Mouse (Mus musculus) kidney, postnatal 14 days (tissue): ENCODE results near the gene Icam1.

Experiments
- DNase-seq: peaks from one replicate; pipeline ENCODE4 v3.0.0; 2022; ENCODE audit warnings: mixed read lengths

The Icam1 gene

GRCm38 (mm10) chr9:21015571-21016130 lies at the start of gene Icam1:
Gene Icam1, plus strand, starts transcription at chr9:21015985.
- DNase-seq = peak; percentile 90

GRCm38 (mm10) chr9:20966008-20966407 lies 49.8 kb upstream of the Icam1 start:
- no peak for DNase-seq

DNA sequence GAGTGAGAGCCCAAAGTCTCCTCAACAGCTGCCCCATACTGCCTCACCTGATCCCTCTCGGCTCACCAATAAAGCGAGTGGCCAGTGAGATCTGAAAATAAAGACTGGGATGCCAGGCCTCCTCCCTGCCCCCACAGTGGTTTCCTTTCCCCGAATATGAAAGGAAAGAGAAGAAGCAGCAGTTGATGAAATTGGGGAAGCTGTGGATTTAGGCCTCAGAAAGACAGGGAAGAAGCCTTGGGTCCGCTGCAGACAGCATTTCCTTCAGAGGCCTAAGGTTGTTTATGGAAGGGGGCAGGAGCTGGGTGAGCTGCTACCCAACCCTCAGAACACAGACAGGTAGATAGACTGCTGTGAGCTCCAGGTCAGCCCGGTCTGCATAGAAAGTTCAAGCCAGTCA lies 49.0 kb upstream of the Icam1 start:
- no peak for DNase-seq

GRCm38 (mm10) chr9:20971751-20972140 lies 44.0 kb upstream of the Icam1 start:
- peak; percentile 22 for DNase-seq

- peak; percentile 73 for DNase-seq
These were observed 43.4 kb upstream of the Icam1 start for GRCm38 (mm10) chr9:20972141-20972992.

- DNase-seq = peak; percentile 43
These were observed 42.6 kb upstream of the Icam1 start for GRCm38 (mm10) chr9:20973001-20973681.

GRCm38 (mm10) chr9:20973682-20974075 lies 42.1 kb upstream of the Icam1 start:
- DNase-seq = peak; percentile 57

- DNase-seq = peak; percentile 67
These were observed 40.2 kb upstream of the Icam1 start for GRCm38 (mm10) chr9:20975431-20976215.

DNA sequence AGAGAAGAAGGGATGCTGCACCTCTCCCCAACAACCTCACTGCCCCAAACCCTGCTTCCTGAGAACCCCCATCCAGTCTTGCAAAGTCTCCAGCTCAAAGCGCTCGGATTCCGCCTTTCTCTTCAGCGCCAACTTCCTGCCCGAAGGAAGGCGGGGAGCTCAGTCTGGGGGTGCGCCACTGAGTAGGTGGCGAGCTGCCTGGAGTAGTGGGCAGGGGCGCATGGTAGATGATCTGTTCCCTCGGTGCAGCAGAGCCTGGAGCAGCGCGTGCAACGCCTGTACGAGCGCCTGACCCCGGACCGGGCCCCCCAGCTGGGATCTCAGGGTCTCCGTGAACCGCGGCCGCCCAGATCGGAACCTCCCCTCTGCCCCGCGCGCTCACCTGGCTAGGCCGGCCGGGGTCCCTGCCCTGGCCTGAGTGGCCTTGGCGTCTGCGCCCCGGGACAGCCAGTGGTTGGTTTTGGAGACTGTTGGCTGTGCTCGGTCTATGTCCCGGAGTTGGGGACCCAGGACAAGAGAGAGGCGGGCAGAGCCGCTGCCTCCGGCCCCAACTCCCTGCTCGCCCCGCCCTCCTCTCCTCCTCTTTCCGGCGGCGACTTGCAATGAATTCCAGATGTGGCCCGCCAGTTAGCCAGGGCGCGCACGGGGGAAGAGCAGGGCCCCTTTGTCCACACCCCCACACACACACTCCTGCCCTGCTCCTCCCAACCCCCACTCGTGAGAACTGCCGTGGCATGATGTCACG lies 39.4 kb upstream of the Icam1 start, which contains the start of gene S1pr2:
Gene S1pr2 (minus strand): TSS at position 566 of the 745 bp plus-strand sequence.
- peak; percentile 88 for DNase-seq

DNA sequence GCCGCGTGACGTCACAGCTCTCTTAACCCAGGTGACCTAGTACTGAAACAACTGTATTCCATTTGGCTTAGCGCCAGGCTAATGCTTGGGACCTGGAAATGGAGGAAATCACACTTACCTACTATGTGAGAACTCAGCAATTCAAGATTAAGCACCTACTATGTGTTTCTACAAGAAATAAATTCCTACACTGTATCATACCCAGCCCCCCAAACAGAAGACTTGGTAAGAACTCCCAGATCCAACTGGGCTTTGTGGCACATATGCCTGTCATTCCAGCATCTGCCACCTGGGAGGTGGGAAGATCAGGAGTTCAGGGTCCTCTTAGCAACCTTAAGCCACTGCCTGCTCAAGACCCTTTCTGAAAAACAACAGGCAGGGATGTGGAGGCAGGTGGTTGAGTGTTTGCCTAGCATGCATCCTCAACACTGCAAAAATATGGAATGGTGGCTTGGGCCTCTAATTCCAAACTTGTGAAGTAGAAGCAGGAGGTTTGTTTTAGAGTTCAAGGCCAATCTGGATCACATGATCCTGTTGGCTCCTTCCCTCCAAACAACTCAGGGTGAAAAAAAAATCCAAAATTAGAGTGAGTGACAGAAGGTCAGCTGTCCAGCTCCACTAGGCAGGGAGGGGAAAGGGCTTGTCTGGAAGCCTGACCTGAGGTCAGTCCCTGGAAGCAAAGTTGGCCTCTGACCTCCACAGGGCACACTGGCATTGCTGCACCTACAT lies 38.7 kb upstream of the Icam1 start:
- no peak for DNase-seq

DNA sequence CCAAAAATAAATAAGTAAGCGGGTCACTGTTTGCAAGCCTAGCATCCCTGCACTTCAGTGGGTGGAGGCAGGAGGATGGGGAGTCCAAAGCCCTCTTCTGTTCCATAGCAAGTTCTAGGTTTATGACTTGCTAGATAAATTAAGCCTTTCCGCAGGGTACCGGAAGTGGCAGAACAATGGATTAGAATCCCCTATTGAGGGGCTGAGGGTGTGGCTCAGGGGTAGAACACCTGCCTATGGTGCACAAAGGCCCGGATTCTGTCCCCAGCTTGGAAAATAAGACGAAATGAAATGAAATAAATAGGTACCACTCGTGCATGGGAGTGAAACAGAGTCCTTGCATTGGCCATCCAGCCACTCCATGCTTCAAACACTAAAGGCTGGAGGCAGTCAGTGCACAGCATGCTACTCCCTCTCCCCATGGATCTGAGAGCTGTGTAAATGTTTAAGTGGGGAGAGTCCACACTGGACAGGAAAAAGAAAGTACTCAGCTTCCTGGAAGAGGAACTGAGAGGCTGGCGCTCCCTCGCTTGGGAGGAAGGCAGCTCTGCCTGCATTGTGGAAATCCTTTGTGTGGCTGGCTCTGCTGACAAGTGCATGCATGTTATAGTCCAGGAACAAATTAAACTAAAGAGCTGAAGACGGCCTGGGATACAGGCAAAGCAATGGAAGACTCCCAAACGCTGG lies 37.2 kb upstream of the Icam1 start:
- no peak for DNase-seq

DNA sequence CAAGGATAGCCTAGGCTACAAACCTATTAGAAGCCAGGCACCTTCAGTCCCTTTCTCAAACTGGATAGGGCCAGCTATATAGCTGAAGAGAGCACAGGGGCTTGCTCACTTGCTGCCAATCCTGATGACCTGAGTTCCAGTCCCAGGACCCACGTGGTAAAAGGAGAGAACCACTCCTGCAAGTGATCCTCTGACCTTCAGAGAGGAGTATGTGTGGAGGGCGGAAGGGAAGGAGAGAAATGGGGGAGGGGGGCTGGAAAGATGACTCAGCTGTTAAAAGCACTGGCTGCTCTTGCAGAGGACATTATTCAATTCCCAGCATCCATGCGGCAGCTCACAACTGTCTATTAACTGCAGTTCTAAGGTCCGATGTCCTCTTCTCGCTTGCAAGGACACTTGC lies 36.6 kb upstream of the Icam1 start:
- DNase-seq = no peak

DNA sequence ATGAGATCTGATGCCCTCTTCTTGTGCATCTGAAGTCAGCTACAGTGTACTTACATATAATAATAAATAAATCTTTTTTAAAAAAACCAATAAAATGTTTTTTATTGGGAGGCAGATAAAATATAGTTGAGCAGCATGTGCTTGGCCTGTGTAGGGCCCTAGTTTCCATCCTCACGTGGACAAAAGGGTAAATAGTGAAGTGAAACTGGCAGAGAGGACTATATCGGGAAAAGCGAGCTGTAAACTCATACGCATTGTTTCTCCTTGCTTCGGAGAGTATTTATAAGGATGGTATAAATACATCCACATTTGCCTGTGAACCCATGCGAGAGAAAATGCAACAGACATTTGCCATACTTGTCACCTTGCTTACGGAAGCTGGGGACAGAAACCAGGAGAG lies 36.0 kb upstream of the Icam1 start:
- DNase-seq = no peak

DNA sequence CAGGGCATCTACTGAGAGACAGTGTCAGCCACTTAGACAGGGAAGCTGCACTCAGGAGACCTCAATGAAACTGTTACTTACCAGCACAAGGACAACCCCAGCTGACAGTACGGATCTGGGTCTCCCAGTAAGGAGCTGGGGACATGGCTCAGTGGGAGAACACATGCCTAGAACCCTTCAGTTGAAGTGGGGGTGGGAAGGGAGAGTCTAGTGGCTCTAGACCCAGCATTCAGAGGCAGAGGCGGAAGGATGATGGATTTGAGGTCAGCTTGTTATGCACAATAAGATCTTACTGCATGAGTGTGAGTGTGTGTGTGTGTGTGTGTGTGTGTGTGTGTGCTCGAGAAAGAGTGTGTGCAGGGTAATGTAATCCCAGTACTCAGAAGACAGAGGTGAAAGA lies 33.6 kb upstream of the Icam1 start:
- DNase-seq = no peak

DNA sequence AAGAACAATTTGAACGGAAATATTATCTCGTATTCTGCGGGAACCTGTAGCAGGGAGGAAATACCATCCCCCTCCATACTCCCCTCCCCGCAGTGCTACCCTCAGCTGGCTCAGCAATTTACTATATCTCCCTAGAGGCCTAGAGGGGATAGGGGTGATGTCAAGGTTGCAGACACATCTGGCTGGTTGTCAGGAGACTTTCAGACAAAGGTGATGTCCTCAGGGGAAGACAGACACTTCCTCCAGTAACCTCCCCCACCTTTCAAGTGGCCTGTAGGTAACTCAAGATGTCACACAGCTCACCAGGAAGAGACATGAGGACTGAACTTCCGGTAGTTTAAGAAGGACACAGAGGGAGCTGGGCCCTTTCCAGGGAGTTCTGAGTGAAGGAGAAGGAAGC lies 32.6 kb upstream of the Icam1 start:
- DNase-seq = peak; percentile 17

DNA sequence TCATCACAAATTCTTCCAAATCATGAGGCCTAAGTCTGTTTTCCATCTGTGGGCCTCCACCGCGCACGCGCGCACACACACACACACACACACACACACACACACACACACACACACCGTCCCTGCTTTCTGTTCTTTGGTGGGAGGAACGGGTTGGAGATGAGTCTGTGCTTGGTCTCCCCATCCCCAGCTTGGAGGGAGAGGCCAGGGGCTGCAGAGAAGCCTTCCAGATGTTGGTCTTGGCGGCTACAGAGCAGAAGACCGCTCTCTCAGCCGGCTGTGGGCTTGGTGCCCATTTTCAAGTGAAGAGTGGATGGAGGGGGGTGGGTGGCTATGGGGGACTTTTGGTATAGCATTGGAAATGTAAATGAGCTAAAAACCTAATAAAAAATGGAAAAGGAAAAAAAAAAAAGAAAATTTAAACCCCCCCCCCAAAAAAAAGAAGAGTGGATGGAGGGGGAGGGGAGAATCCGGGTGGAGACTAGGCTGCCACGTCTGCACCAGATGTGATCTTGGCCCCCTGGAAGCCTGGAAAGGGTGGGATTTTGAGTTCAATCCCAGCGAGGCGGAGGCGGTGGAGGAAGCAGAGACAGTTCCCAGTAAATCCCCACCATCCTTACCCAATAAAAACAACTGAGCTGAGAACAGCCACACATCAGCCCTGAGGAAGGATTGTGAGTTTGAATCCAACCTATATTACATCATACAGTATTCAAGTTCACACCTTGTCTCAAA lies 28.7 kb upstream of the Icam1 start:
- peak; percentile 66 for DNase-seq

GRCm38 (mm10) chr9:20987953-20988352 lies 27.8 kb upstream of the Icam1 start:
- DNase-seq = no peak

DNA sequence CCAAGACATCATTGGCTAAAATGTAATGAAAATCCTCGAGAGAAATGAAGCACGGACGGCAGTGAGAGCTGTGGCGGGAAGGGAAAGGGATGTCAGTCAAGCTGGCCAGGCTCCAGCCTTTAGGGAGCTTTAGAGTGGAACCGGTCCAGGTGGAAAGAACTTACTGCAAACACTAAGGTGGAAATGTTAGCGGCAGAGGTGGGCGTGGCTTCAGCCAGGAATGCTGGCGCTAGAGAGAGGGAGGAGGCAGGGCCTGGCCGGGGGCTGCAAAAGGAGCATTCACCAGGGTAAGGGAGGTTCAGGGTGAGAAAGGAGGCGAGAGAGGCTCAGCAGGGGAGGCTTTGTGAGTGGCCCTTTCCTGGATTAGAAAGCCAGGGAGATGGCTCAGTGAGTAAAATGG lies 24.9 kb upstream of the Icam1 start:
- DNase-seq = peak; percentile 85

DNA sequence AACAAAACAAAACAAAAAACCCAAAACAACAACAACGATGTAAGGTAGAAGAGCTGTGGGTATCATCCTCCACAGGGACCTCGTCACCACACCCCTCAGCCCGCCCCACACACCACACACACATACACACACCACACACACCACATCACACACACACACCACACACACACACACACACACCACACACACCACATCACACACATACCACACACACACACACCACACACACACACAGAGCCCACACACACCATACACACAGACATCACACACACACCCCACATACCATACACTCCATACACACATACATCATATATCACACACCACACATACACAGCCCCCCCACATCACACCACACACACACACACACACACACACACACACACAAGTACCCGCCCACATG lies 24.2 kb upstream of the Icam1 start:
- no peak for DNase-seq
